Mouse (Mus musculus): ENCODE results near the gene Arhgap35.

Arhgap35 gene

GRCm38 (mm10) chr7:16507284-16507683 lies 107.5 kb downstream of the Arhgap35 start:
- peak; percentile 76 for DNase-seq

- no peak for DNase-seq
These were observed 109.6 kb downstream of the Arhgap35 start for GRCm38 (mm10) chr7:16505226-16505593.

- DNase-seq, result peak; percentile 17
These were observed 110.1 kb downstream of the Arhgap35 start for GRCm38 (mm10) chr7:16504573-16505225.

- no peak for DNase-seq
These were observed 113.2 kb downstream of the Arhgap35 start for GRCm38 (mm10) chr7:16501571-16501970.

GRCm38 (mm10) chr7:16499671-16500104 lies 115.1 kb downstream of the Arhgap35 start:
- DNase-seq, result no peak

- DNase-seq, result no peak
These were observed 118.5 kb downstream of the Arhgap35 start for GRCm38 (mm10) chr7:16496260-16496659.

GRCm38 (mm10) chr7:16493361-16493760 lies 121.4 kb downstream of the Arhgap35 start:
- peak; percentile 45 for DNase-seq

- no peak for DNase-seq
These were observed 122.6 kb downstream of the Arhgap35 start for GRCm38 (mm10) chr7:16492211-16492610.

- DNase-seq, result peak; percentile 72
These were observed 123.0 kb downstream of the Arhgap35 start for GRCm38 (mm10) chr7:16491759-16492158.

- DNase-seq, result peak; percentile 46
These were observed 124.8 kb downstream of the Arhgap35 start for GRCm38 (mm10) chr7:16489948-16490347.

GRCm38 (mm10) chr7:16488816-16489215 lies 126.0 kb downstream of the Arhgap35 start:
- DNase-seq, result no peak

GRCm38 (mm10) chr7:16477628-16478027 lies 137.2 kb downstream of the Arhgap35 start, which contains the start of gene Npas1:
Gene Npas1 (minus strand): TSS chr7:16477728.
- DNase-seq, result no peak

GRCm38 (mm10) chr7:16476600-16476989 lies 138.2 kb downstream of the Arhgap35 start:
- DNase-seq, result peak; percentile 38

- no peak for DNase-seq
These were observed 138.8 kb downstream of the Arhgap35 start for GRCm38 (mm10) chr7:16475764-16476599.

- DNase-seq, result no peak
These were observed 139.5 kb downstream of the Arhgap35 start for GRCm38 (mm10) chr7:16475321-16475720.

GRCm38 (mm10) chr7:16474445-16474844 lies 140.3 kb downstream of the Arhgap35 start:
- no peak for DNase-seq

GRCm38 (mm10) chr7:16473847-16474246 lies 140.9 kb downstream of the Arhgap35 start:
- no peak for DNase-seq

GRCm38 (mm10) chr7:16472116-16472709 lies 142.6 kb downstream of the Arhgap35 start:
- no peak for DNase-seq

GRCm38 (mm10) chr7:16471549-16471948 lies 143.2 kb downstream of the Arhgap35 start:
- DNase-seq, result no peak

GRCm38 (mm10) chr7:16468115-16468514 lies 146.7 kb downstream of the Arhgap35 start:
- DNase-seq, result no peak

GRCm38 (mm10) chr7:16466565-16466964 lies 148.2 kb downstream of the Arhgap35 start:
- no peak for DNase-seq

- no peak for DNase-seq
These were observed 149.2 kb downstream of the Arhgap35 start for GRCm38 (mm10) chr7:16465568-16465967.

GRCm38 (mm10) chr7:16465160-16465559 lies 149.6 kb downstream of the Arhgap35 start:
- peak; percentile 74 for DNase-seq

GRCm38 (mm10) chr7:16463214-16463613 lies 151.6 kb downstream of the Arhgap35 start:
- peak; percentile 85 for DNase-seq
